Mouse (Mus musculus) left cerebral cortex, postnatal 36 days (tissue): ENCODE measurements around the gene Actl6a. TPM values are rescaled to one million over a fixed set of nuclear protein-coding genes. Genes with fewer than 3 reads are reported as not detected.
A peak's percentile ranks its signal among the peaks of the same experiment; 100 is the strongest.
"Not testable (repeated sequence)": the region's sequence is repeated elsewhere in the genome, so short reads cannot be mapped to it uniquely, and the experiment has no call there.

Experiments
- DNase-seq, 2 experiments: peaks; one replicate each; pipeline ENCODE4 v3.0.0; 2021 to 2022; ENCODE audit warnings: low spot score in 2 of 2, mixed read lengths in 1 of 2
- intact Hi-C: fragments of 180-260 bp; cut with DNase I; formaldehyde crosslinking; loops from one replicate; pipeline ENCODE4 v1.15.1; 2025
- total RNA-seq, 2 experiments: library from RNA; stranded (reverse); gene quantifications; 2 replicates each; pipeline ENCODE4 v1.2.3; 2021

Actl6a gene
- total RNA-seq: 10 to 100 TPM; 16.6 to 18.0 TPM

DNA sequence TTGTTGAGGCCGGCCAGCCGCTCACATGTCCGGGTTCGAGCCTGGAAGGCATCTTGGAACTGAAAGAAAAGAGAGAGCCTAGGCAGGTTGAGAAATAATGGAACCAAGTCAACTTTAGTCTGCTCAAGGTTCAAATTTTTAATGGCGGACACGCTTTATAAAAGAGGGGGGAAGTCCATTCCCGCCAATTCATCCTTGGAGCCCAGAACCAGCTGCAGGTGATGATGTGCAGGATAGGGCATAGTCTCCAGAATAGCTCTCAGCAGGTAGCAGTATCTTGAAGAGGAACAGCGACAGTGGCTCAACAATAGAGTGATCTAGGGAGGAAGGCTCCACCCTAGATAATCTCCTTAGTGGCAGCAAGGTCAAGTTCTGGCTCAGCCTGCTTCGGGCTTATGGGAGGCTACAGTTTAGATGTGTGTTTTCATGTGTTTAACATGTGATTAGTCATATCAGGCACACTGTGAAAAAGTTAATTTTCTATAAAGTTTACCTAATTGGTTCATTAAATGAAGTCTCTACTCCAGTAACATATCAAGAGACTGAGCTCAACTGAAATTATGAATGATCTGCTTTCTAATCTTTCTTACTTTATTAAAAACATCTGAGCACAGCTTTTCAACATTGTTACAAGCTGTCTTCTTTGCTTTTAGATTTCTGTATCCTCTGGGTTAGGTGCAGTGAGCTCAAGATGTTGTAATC, at the start of gene Actl6a:
Gene Actl6a (plus strand): TSS at position 652 of the 702 bp plus-strand sequence.
- intact Hi-C loops, DNase-seq: not testable (repeated sequence)

DNA sequence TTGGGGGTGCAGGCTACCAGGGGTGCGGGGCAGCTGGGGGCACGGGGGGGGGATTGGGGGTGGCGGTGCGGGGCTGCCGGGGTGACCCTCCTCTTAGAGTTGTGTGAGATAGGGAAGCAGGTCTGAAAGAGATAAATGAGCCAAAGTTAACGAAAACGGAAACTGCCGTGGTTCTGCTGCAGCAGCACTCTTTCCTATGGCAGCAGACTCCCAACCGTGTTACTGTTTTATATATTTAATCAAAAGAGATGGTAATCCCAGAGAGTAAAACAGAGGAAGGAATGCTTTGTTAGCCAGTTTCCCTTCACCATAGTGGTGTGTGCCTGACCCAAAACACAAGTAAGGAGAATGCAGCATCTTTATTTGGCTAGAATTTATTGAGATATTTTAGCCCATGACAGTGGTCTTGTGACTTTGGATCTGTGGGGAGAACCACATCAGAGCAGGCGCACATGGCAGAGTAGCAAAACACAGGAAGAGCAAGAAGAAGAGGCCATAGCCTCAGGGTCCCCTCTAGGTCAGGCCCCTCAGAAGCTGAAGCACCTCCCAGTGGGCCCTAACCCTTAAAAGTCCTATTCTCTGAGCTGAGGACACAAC, 49.6 kb upstream of the Actl6a start:
- intact Hi-C loops: no loop called here

DNA sequence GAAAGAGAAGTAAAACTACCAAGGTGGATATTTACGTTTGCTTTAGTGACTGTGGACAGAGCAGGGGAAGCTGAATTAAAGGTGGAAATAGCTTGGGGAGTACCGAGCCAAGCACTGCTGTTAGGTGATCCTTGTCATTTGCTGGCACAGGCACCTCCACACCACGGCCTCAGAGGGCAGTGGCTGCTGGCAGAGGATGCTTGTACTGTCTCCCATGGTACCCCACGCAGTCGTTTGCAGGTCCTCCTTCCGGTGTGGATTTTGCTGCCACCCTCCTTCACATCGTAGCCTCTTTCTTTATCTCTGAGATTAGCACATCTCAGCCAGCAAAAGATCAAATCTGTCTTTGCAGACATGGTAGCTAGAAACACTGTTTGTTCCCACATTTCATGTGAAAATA, 47.7 kb upstream of the Actl6a start:
- no peak for DNase-seq
- intact Hi-C loops: no loop called here

More for the DNA sequence above, 49.6 kb upstream of the Actl6a start:
- no peak for DNase-seq

DNA sequence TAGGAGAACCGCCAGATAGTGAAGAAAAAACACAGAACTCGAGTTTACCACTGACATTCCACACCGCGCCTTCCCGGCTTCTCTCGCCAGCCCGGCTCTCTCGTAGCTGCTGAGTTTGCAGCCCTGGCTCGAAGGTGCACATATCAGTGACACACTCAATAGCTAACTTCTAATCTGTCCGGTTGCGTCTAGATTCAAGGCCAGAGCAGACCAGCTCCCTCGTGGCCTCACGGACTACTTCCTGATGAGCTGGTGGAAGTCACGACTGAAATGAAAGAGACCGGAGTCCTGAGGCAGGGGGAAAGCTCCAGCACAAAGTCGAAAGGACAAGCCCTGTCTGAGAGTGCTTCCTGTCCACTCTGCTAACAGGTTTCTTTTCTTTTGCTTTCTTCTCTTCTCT, 47.3 kb upstream of the Actl6a start:
- intact Hi-C loops: no loop called here
- no peak for DNase-seq

DNA sequence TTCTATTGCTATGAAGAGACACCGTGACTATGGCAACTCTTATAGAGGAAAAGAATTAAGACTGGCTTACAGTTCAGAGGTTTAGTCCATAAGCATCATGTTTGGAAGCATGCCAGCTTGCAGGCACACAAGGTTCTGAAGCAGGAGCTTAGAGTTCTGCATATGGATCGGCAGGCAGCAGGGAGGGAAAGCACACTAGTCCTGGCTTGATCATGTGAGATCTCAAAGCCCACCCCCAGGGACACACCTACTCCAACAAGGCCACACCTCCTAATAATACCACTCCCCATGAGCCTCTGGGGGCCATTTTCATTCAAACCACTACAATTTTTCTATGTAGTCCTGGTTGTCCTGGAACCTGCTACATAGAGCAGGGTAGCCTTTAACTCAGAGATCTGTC, 46.6 kb upstream of the Actl6a start:
- DNase-seq: no peak
- intact Hi-C loops: no loop called here

DNA sequence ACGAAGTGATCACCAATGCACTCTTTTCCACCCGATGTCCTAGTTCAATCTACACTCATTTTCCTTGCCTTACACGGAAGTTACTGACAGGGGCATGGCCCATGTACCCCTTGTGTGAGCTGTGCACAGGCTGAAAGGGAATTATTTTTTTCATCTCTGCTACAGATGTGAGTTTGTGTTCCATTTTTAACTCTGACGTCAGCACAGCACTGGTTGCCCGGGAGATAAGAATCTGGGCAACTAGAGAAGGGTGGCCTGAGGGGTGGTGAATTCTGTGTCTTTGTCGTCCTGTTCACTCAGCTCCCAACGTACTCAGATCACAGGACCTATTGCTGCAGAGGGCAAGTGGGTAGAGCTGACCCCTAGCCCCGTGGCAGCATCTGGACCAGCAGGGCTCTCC, 45.8 kb upstream of the Actl6a start:
- intact Hi-C loops: no loop called here
- DNase-seq: no peak

DNA sequence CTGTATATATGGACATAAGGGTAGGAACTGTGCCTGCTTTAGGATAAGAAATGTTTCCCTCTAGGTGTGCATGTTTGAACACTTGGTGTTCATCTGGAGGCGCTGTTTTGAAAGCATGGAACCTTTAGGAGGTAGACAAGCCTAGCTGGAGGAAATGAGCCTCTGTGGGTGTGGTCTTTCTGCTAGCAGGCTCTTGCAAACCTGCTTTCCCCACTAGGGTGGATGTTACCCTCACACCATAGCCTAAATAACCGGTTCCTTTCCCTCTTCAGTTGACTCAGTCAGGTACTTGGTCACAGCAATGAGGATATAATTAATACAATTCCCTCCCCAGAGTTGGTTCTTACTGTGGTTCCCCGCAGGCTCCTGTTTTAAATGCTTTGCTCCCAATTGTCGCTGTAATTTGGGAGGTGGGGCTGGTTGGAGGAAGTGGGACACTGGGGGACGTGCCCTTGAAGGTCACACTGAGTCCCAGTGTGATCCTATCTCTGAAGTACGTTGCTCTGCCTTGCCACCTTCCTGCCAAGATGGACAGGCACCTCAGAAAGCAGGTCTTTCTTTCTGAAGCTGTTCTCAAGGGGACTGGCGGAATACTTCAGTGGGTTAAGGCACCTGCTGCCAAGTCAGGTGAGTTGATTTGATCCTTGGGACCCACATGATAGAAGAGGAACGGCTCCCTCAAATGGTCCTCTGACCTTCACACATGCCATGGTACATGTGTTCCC, 45.1 kb upstream of the Actl6a start:
- no peak for DNase-seq
- intact Hi-C loops: no loop called here

DNA sequence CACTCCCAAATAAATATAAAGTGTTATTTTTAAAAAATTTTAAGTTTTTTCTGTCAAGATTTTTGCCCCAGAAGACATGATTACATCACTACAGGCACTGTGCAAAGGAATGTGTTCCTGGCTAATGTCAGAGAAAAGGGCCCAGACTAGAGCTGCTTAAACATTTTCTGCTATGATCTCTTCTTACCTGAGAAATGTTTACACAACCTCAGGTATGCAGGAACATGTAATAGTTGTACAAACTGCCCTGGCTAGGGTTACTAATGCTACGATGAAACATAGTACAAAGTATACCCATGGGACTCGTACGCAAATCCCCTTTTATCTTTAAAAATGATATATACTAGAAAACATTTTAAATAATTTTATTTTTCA, 44.6 kb upstream of the Actl6a start:
- DNase-seq: no peak
- intact Hi-C loops: no loop called here

DNA sequence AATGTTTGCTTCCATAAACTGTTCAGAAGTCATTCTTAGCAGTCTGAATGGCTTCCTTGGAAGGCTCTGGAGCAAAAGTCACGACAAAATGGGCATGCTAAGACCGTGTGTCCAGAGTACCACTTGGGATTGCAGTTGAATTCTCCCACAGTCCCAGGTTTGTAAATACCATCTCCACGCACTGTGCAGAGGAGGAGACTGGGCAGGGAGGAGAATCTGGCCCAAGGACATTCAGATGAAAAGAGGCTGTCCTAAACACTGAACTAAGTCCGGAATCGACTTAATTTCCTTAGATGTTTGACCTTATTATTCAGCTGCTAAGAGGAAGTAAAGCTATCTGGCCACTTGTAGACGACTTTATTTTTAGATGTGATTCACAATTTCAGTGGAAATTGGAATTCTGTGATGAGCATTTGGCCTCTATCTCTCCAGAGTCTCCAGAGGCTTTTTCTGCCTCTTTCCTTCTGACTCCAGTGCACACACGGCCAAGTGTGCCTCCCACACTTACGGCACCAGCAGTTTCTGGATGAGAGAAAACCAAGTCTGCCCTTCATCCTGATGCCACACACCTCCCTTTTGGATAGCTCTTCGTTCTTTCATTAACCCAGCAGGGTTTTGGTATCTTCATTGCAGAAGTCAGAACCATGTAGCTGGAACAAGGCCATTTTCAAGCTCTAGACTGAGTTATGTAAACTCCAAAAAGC, 37.7 kb upstream of the Actl6a start:
- no peak for DNase-seq
- intact Hi-C loops: no loop called here

DNA sequence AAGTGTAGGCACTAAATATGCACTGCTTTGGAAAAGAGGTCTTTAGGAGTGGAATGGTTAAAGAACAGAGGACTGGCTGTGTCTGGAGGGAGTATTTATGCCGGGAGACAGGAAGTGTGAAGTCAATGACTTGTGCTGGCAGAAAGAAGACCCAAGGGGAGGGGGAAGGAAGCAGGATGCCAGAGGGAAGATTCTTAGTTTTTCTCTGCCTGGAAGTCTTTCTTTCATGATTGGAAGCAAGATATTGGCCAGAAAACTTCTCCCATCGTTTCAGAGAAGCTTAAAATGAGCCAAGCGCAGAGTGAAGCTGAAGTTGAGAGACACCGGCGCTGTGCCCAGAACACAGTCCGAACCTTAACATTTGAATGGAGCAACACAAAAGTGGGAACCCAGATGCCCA, 36.9 kb upstream of the Actl6a start:
- intact Hi-C loops: no loop called here
- peak; percentile 30 to 33 for DNase-seq

DNA sequence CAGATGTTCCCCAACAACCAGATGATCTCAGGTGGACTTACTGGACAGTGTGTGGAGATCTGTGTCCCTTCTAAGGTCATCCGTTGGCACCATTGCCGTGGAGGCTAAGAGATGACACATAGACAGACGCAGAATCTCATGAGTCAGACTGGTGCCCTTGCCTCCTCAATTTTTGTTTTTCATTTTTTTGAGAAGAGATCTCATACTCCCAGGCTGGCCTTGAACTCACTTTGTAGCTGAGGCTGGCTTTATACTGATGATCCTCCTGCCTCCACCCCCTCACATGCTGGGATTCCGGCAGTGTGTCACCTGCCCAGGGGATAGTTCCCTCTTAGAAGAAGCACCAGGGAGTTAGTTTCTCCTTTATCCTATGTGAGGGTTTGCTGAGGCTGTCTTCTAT, 35.9 kb upstream of the Actl6a start:
- intact Hi-C loops: no loop called here
- DNase-seq: no peak

DNA sequence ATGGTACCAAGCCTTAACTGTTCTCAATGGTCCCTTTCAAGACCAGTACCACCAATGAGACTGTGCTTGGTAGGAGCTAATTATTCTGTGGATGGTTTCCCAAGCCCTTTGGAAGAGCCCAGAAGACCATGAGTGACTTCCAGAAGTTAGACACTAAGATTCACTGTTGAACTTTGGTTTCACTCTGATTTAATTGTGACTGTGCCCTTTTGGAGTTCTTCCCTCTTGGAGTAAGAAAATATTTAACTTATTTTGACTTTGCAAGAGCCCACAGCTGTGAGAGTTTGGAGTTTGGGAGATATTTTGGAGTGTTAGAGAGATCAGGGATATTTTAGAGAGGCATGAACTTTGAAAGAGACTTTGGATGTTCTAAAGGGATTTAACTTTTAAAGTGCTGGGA, 32.9 kb upstream of the Actl6a start:
- intact Hi-C loops: no loop called here
- DNase-seq: no peak

DNA sequence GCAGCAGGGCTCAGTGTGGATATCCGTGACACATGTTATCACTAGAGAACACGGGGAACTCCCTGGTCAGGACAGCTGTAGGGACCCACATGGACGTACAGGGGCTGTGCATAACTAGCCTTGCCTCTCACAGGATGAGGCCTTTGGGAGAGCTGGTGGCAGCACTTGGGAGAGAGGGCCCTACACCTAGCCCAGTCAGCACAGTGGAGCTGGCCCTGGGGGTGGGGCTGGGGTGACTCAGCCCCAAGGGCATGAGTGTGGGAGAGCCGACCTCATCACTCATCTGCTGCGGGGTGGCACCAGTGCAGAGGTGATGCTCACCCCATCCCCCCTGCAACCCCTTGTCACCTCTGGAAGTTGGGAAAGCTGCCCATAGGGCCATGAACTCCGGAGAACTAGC, 29.7 kb upstream of the Actl6a start:
- intact Hi-C loops: no loop called here
- no peak for DNase-seq

DNA sequence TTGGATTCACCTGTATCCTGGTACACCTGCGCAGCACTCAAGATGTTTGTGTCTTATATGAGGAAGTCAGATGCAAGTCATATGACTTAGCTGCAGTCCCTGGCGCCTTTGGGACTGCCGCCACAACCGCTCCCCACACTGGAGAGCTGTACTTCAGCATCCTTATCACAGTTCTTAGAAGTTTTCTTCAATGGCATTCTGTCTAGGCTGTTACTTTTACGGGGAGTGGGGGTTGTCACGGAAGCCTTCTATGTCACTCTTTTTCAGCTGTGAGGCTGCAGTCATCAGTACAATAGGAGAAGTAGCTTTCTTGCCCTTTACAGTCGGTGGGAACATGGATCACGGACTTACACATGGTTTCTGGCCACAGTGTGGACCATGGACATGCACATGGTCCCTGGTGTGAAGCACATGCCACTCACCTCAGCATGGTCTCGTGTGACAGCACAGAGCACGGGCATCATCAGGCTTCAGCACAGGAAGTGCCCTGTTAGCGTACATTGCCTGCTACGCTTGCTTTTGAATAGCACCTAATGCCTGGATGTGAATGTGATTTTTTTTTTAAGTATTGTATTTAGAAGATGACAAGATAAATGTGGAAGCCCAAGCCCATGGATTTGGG, 23.1 kb upstream of the Actl6a start:
- intact Hi-C loops: no loop called here
- DNase-seq: no peak

DNA sequence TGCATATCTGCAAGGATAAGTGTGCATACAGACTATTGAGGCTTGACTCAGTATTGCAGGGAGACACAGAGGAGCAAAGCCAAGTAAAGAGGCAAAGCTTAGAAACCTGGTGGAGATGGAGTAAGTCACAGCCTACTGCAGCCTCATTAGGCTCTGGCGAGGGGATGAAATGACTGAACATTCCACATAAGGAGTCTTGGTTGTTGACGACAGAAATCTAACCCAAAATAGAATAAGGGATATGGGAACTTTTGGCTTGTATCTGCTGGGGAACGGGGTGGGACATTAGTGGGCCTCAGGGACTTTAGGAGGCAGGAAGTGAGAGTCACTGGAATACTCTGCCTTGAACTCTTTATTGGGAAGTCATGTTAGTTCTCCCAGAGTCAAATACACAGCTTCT, 21.5 kb upstream of the Actl6a start:
- intact Hi-C loops: no loop called here
- no peak for DNase-seq

DNA sequence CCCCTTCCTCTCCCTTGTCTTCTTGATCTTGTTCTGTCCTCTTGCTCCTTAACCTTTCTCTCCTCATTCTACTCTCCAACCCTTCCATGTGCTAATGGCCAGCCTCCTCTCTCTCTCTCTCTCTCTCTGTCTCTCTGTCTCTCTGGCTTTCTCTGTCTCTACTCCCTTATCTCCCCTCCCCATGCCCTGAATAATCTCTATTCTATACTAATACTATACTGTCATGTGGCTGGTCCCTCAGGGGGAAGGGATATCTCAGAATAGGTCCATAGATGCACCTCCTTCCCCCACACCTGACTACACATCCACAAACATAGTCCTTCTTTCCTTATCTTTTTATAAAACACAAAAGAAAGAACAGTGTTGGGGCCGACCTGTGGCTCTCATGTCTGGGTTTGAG, 19.6 kb upstream of the Actl6a start:
- no peak for DNase-seq
- intact Hi-C loops: no loop called here

DNA sequence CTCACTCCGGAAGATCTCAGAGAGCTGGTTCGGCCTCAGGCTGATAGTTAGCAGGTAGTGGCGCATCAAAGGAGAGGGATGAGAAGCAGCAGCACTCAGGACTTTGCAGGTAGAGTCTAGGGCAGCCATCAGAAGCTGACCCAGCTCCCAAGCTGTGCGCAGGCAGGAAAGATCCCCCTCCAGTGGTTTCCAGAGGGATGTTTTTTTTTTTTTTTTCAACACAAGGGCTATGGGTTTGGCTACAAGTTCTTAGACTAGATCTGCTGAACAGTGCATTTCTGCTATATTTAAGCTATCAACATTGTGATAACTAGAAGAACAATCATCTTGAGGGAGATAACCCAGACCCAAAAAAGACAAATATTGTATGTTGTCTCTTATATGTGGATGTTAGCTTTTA, 18.9 kb upstream of the Actl6a start:
- intact Hi-C loops: no loop called here
- DNase-seq: no peak

DNA sequence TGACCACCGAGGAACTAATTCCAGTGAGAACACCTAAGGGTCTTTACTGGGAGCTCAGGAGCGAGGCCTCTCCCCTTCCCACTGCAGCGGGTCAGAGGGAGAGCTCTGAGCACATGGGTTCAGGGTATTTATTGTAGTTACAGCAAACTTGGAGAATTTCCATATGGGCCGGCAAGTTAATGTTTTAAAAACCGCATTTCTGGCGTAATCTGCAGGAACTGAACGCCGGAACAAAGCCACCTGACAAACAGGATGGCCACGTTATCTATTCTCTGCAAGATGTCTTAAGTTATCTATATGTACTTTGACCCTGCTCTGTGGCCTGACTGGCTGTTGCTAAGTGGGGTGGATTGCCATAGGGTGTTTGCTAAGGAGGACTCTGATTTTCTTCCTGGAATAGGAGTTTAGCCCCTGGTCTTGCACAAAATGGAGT, 16.5 kb upstream of the Actl6a start:
- no peak for DNase-seq
- intact Hi-C loops: no loop called here

DNA sequence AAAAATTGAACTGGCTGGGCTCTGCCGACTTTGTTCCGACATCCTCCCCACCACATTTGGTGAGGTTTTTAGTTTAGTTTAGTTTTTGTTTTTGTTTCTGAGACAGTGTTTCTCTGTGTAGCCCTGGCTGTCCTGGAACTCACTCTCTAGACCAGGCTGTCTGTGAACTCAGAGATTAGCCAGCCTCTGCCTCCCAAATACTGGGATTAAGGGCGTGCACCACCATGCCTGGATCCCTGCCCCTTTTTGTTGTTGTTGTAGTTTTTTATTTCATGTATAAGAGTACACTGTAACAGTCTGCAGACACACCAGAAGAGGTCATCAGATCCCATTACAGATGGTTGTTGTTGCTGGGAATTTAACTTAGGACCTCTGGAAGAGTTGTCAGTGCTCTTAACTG, 16.1 kb upstream of the Actl6a start:
- intact Hi-C loops: no loop called here
- DNase-seq: no peak

DNA sequence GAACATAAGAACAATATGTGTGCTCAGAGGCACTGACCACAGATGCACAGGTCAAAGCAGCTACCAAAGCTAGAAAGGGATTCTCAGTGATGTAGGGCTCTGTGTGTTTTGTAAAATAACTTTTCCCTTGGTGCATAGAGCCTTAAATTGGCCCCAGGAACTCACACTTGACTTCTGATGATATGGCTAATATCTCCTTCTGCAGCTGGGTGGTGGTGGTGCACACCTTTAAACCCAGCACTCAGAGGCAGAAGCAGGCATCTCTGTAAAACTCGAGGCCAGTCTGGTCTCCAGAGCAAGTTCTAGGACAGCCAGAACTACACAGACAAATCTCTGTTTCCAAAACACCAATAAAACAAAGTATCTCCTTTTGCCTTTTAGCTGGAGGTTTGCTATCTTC, 15.2 kb upstream of the Actl6a start:
- intact Hi-C loops: no loop called here
- no peak for DNase-seq
